Mouse (Mus musculus) spleen, adult 2 months (tissue): ENCODE measurements around the gene Trp53i11.

Experiments used
- CTCF ChIP-seq: fragments of 200-500 bp; IDR thresholded peaks from 2 replicates; pipeline ENCODE4 v1.5.1; 2011; ENCODE audit warnings: mild to moderate bottlenecking, inconsistent platforms; ENCODE audit not compliant: insufficient read depth, insufficient read length, insufficient replicate concordance; ENCODE audit errors: extremely low read depth
- POLR2A ChIP-seq: fragments of 200-500 bp; IDR thresholded peaks from 2 replicates; pipeline ENCODE4 v1.6.1; 2011; ENCODE audit warnings: low read depth, low read length, inconsistent platforms

- TF ChIP-seq POLR2A (no peak), CTCF (no peak)
These were observed 7.7 kb upstream of the Trp53i11 start for GRCm38 (mm10) chr2:93179603-93180002.
